Mouse (Mus musculus) G1E (cell line): ENCODE results near the gene Hltf. TPM values are rescaled to one million over a fixed set of nuclear protein-coding genes. Genes with fewer than 3 reads are reported as not detected.

Source experiments
- ATAC-seq: 2 replicates; pipeline ENCODE4 v1.8.0; 2016; ENCODE audit warnings: mild to moderate bottlenecking; ENCODE audit not compliant: insufficient number of reproducible peaks, poor library complexity, low FRiP score, severe bottlenecking; ENCODE audit errors: extremely low read depth
- DNase-seq: peaks from one replicate; pipeline ENCODE4 v3.0.0; 2012; ENCODE audit warnings: low spot score
- H3K27me3 ChIP-seq: 2 replicates; pipeline ENCODE4 v1.6.1; 2012; ENCODE audit warnings: mild to moderate bottlenecking, low read length, inconsistent platforms; ENCODE audit not compliant: insufficient read depth
- H3K36me3 ChIP-seq: replicated peaks from 2 replicates; pipeline ENCODE3; 2012; ENCODE audit warnings: mild to moderate bottlenecking, inconsistent platforms
- H3K4me1 ChIP-seq: 2 replicates; pipeline ENCODE4 v1.6.1; 2012; ENCODE audit warnings: low read depth, low read length, inconsistent platforms, mixed read lengths; ENCODE audit not compliant: insufficient read depth
- H3K4me3 ChIP-seq: 2 replicates; pipeline ENCODE4 v1.5.1; 2012; ENCODE audit warnings: low read depth, mild to moderate bottlenecking, inconsistent platforms, low read length, moderate library complexity, mixed read lengths
- H3K9me3 ChIP-seq: replicated peaks from 2 replicates; pipeline ENCODE4 v1.6.1; 2012; ENCODE audit warnings: inconsistent platforms
- CTCF ChIP-seq: IDR thresholded peaks from 2 replicates; pipeline ENCODE4 v1.5.1; 2012; ENCODE audit warnings: low read depth, low read length, inconsistent platforms, mixed read lengths
- GATA1 ChIP-seq: IDR thresholded peaks from 2 replicates; pipeline ENCODE4 v1.6.1; 2012; ENCODE audit warnings: borderline replicate concordance, low read length, inconsistent platforms, mixed read lengths
- GATA2 ChIP-seq: IDR thresholded peaks from 2 replicates; pipeline ENCODE4 v1.6.1; 2012; ENCODE audit warnings: low read depth, low read length, inconsistent platforms, borderline replicate concordance
- POLR2AphosphoS5 ChIP-seq: IDR thresholded peaks from 2 replicates; pipeline ENCODE4 v1.6.1; 2012; ENCODE audit warnings: low read depth, low read length, inconsistent platforms; ENCODE audit not compliant: insufficient replicate concordance
- TAL1 ChIP-seq: conservative IDR thresholded peaks from 2 replicates; pipeline ENCODE4 v1.6.1; 2012; ENCODE audit warnings: low read depth, low read length, inconsistent platforms, mixed read lengths
- polyA plus RNA-seq: library from polyadenylated mRNA; stranded (reverse); fragments of >175 nt; gene quantifications from 2 replicates; pipeline ENCODE4 v1.2.3, GENCODE M21; 2012
- total RNA-seq, 2 experiments: library from RNA; stranded (forward) in 1 of 2; stranded (reverse) in 1 of 2; fragments of 200-1000 nt in 1 of 2; fragments of >200 nt in 1 of 2; fragmentation: Nextera tagmentation in 1 of 2; gene quantifications; 2 replicates each; pipeline ENCODE4 v1.2.3; 2014 to 2017

Hltf gene
- total and polyA plus RNA-seq, 3 experiments: 14.2 to 85.2 (median 85.0) TPM

DNA sequence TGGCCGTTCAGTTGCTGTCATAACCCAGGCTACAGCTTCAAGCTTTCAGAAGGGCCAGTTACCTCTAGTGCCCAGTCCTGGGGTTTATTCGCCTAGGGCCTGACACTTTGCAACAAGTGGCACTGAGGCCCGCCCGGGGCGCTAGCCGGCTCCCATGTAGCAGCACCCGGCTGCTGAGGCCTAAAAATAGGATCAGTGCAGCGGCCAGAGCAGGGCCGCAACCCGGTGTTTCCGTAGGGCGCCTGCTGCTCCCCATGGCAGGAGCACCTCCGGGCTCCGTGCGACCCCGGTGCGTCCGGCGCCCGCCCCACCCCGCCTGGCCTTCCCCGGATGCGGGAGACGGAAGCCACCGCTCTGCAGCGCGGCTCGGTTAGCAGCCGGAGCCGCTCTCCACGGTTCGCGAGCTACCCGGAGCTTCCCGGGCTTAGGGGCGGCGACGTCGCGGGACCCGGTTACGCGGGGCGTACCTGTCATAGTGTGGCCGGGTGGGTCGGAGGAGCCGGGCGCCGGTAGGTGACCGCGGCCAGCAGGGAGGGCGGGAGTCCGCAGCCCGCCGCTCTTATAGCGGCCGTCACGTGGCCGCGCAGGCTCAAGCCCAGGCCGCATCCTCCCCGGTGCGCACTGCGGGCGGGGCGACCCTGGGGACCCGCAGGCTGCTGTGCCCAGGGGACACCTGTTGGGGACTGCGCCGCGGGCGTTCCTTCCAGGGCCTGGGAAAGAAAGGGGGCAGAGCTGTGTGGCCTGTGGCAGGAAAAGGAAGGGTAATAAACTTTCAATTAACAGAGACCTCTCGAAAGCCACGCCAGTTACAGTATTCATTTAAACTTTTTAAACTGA lies 97.1 kb downstream of the Hltf start, which contains the start of gene Gyg:
Gene Gyg (minus strand): TSS at position 787 of the 837 bp plus-strand sequence.
- no peak within 1 kb of the TSS for H3K4me3 ChIP-seq
- peaks cover 7% of the 10 kb centered on the region for H3K9me3 ChIP-seq
- H3K4me1 ChIP-seq: no peaks in the 10 kb centered on the region
- TF ChIP-seq GATA1 (no peak), CTCF (no peak), GATA2 (no peak), TAL1 (no peak), POLR2AphosphoS5 (no peak)
- no peaks in the 10 kb centered on the region for H3K27me3 ChIP-seq
- ATAC-seq (no peak), DNase-seq (no peak)
- H3K36me3 ChIP-seq: no peaks in the 10 kb centered on the region

DNA sequence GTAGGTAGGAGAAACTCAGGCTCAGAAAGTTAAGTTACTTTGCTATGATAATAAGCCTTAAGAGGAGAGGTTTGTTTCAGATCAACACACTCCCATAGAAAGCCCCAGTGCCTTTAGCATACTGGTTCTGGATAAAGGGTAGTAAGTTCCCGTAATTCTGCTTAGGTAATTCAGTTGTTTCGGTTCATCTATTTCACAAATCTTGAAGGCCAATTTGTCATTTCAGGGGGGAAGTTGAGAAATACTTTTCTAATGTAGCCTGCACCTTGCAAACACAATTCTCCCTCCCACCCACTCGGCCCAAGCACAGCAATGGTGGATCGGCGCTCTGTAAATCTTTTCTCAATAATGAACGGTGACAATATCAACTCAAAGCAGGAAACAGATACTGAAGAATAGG lies 97.9 kb downstream of the Hltf start:
- Histone ChIP-seq H3K4me1 (no peaks in the 10 kb centered on the region), H3K9me3 (peaks cover 10% of the 10 kb centered on the region), H3K4me3 (no peak overlapping the region), H3K36me3 (no peaks in the 10 kb centered on the region), H3K27me3 (no peaks in the 10 kb centered on the region)
- ATAC-seq (no peak), DNase-seq (no peak)
- TF ChIP-seq TAL1: no peak
- TF ChIP-seq CTCF: no peak
- TF ChIP-seq POLR2AphosphoS5: no peak
- TF ChIP-seq GATA1: no peak
- TF ChIP-seq GATA2: no peak

DNA sequence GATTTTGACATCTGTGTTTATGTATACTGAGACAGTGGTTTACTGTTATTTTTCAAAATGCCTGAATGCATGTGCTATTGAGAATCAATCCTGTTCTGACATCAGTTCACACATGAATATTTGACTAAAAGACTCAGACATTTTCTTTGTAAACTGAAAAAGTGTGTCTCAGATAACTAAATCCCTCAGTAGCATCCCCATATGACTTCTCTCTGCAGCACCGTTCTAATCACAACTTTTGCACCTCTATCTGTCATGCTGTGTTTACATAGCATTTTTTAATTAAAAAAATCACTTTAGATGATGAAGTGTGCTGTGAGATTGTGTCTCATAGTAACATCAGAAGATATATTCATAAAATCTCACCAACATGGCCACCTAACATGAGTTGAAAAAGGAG lies 109.9 kb downstream of the Hltf start:
- H3K4me1 ChIP-seq: no peaks in the 10 kb centered on the region
- peaks cover under 1% of the 10 kb centered on the region for H3K9me3 ChIP-seq
- ATAC-seq (no peak), DNase-seq (no peak)
- H3K27me3 ChIP-seq: peaks cover 1% of the 10 kb centered on the region; the same call in 1 of the 2 replicates
- TF ChIP-seq CTCF (no peak), POLR2AphosphoS5 (no peak), GATA1 (no peak), TAL1 (no peak), GATA2 (no peak)
- H3K36me3 ChIP-seq: no peaks in the 10 kb centered on the region
- no peak overlapping the region for H3K4me3 ChIP-seq

Other genes starting within 250 kb of the Hltf start
- gene Cp, start 100.8 kb upstream of the Hltf start, total RNA-seq (2014; fragmentation: Nextera tagmentation): 1.6 TPM in 1 of 2 replicates, not detected in the other
- gene Cp, start 100.8 kb upstream of the Hltf start, total RNA-seq (2017): 0.16 and 0.35 TPM in 2 replicates
- gene Cp, start 100.8 kb upstream of the Hltf start, polyA plus RNA-seq: not detected in 2 replicates
- 27.5 and 32.2 TPM in 2 replicates for gene Hps3, start 22.5 kb upstream of the Hltf start, total RNA-seq (2014; fragmentation: Nextera tagmentation)
- 39.1 and 39.3 TPM in 2 replicates for gene Hps3, start 22.5 kb upstream of the Hltf start, total RNA-seq (2017)
- gene Hps3, start 22.5 kb upstream of the Hltf start, polyA plus RNA-seq: 15.0 and 16.3 TPM in 2 replicates
- gene Gyg, start 97.5 kb downstream of the Hltf start, total RNA-seq (2014; fragmentation: Nextera tagmentation): not detected in 2 replicates
- not detected in 2 replicates for gene Gyg, start 97.5 kb downstream of the Hltf start, total RNA-seq (2017)
- not detected in 2 replicates for gene Gyg, start 97.5 kb downstream of the Hltf start, polyA plus RNA-seq
- 185 and 247 TPM in 2 replicates for gene Cpa3, start 184.4 kb downstream of the Hltf start, total RNA-seq (2014; fragmentation: Nextera tagmentation)
- 558 and 610 TPM in 2 replicates for gene Cpa3, start 184.4 kb downstream of the Hltf start, total RNA-seq (2017)
- 3.4 TPM in 2 replicates for gene Cpa3, start 184.4 kb downstream of the Hltf start, polyA plus RNA-seq
- gene Cpb1, start 217.9 kb downstream of the Hltf start, total RNA-seq (2014; fragmentation: Nextera tagmentation): not detected in 2 replicates
- gene Cpb1, start 217.9 kb downstream of the Hltf start, total RNA-seq (2017): 0.22 and 1.2 TPM in 2 replicates
- gene Cpb1, start 217.9 kb downstream of the Hltf start, polyA plus RNA-seq: not detected in 2 replicates